Mouse (Mus musculus): Measurements from ENCODE around the gene Ino80.

DNA sequence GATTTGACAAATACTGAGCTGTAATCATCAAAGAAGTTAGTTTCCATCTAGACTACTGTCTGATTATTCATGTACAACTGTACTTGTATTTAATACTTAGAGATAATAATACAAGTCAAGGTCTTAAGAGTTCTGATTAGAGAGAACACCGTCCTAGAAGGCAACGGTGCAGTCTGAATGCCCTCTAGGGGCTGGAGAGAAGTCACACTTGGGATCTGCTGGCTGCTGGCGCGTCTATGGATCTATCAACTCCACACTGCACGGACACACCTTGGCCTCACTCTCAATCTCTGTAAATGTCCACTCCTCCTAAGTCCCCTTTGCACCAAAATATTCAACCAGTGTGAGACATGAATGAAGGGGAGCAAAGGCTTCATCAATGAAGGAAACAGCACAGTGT lies 79.2 kb downstream of the Ino80 start:
- TF ChIP-seq POLR2A (IDR thresholded peaks at IDR 0.05; ENCODE audit: low read depth, low read length) (no peak), CTCF (IDR thresholded peaks at IDR 0.05; ENCODE audit: extremely low read depth, insufficient read length, insufficient replicate concordance, low read depth, low read length) (no peak)

Measured in small intestine, adult 2 months (tissue).